Mouse (Mus musculus): ENCODE measurements at regions not wholly inside any gene's neighbourhood (a gene's known extent, or its start where the extent isn't known, plus 50 kb on each side); places are given as distances from the start of the nearest gene placed in this dataset.

- H3K4me1 ChIP-seq (ENCODE audit: control insufficient read depth, insufficient read depth, low read length), result no peaks in the 10 kb centered on the region
- DNase-seq (ENCODE audit: extremely low read depth, low read depth, low spot score), result no peak
- 95% methylated on average over 5 of the region's 5 CpGs for WGBS
Measured at GRCm38 (mm10) chr10:96752531-96752930, 135.7 kb downstream of the Btg1 start.

GRCm38 (mm10) chr10:96753521-96753920, 136.7 kb downstream of the Btg1 start:
- H3K27ac ChIP-seq (replicated peaks; ENCODE audit: insufficient read depth, low read depth, low read length), result no peak overlapping the region
- H3K4me1 ChIP-seq (ENCODE audit: control insufficient read depth, insufficient read depth, low read length), result no peaks in the 10 kb centered on the region
- H3K4me3 ChIP-seq (ENCODE audit: insufficient read depth, low read depth, low read length), result no peak overlapping the region
- H3K27me3 ChIP-seq (ENCODE audit: control insufficient read depth, insufficient read depth, low read length), result no peaks in the 10 kb centered on the region
- no peaks in the 10 kb centered on the region for H3K79me2 ChIP-seq (ENCODE audit: control insufficient read depth, insufficient read depth, low read length)
- DNase-seq (ENCODE audit: extremely low read depth, low read depth, low spot score), result no peak
- 76% methylated on average over 1 of the region's 1 CpGs for WGBS
- no peak overlapping the region for H3K9ac ChIP-seq (ENCODE audit: low read depth, low read length)
- TF ChIP-seq POLR2A (IDR thresholded peaks at IDR 0.05; ENCODE audit: extremely low read depth, insufficient read depth, low read length), result no peak
- no peak for TF ChIP-seq CTCF (IDR thresholded peaks at IDR 0.05; ENCODE audit: low read depth, low read length)
- H3K36me3 ChIP-seq (ENCODE audit: control insufficient read depth, insufficient read depth, low read length), result no peaks in the 10 kb centered on the region

More at GRCm38 (mm10) chr10:96752531-96752930, 135.7 kb downstream of the Btg1 start:
- H3K27me3 ChIP-seq (ENCODE audit: control insufficient read depth, insufficient read depth, low read length), result no peaks in the 10 kb centered on the region
- no peak overlapping the region for H3K4me3 ChIP-seq (ENCODE audit: insufficient read depth, low read depth, low read length)
- no peak overlapping the region for H3K9ac ChIP-seq (ENCODE audit: low read depth, low read length)
- no peaks in the 10 kb centered on the region for H3K36me3 ChIP-seq (ENCODE audit: control insufficient read depth, insufficient read depth, low read length)
- no peak overlapping the region for H3K27ac ChIP-seq (replicated peaks; ENCODE audit: insufficient read depth, low read depth, low read length)
- no peaks in the 10 kb centered on the region for H3K79me2 ChIP-seq (ENCODE audit: control insufficient read depth, insufficient read depth, low read length)
- TF ChIP-seq POLR2A (IDR thresholded peaks at IDR 0.05; ENCODE audit: extremely low read depth, insufficient read depth, low read length) (no peak), CTCF (IDR thresholded peaks at IDR 0.05; ENCODE audit: low read depth, low read length) (no peak)

GRCm38 (mm10) chr10:96755674-96756073, 138.9 kb downstream of the Btg1 start:
- no peaks in the 10 kb centered on the region for H3K4me1 ChIP-seq (ENCODE audit: control insufficient read depth, insufficient read depth, low read length)
- H3K36me3 ChIP-seq (ENCODE audit: control insufficient read depth, insufficient read depth, low read length), result no peaks in the 10 kb centered on the region
- TF ChIP-seq POLR2A (IDR thresholded peaks at IDR 0.05; ENCODE audit: extremely low read depth, insufficient read depth, low read length), result no peak
- TF ChIP-seq CTCF (IDR thresholded peaks at IDR 0.05; ENCODE audit: low read depth, low read length), result no peak
- no peak overlapping the region for H3K4me3 ChIP-seq (ENCODE audit: insufficient read depth, low read depth, low read length)
- no peak overlapping the region for H3K27ac ChIP-seq (replicated peaks; ENCODE audit: insufficient read depth, low read depth, low read length)
- WGBS, result 82% methylated on average over 8 of the region's 8 CpGs
- no peaks in the 10 kb centered on the region for H3K79me2 ChIP-seq (ENCODE audit: control insufficient read depth, insufficient read depth, low read length)
- no peak for DNase-seq (ENCODE audit: extremely low read depth, low read depth, low spot score)
- H3K27me3 ChIP-seq (ENCODE audit: control insufficient read depth, insufficient read depth, low read length), result no peaks in the 10 kb centered on the region
- no peak overlapping the region for H3K9ac ChIP-seq (ENCODE audit: low read depth, low read length)

GRCm38 (mm10) chr10:96756355-96757084, 139.7 kb downstream of the Btg1 start:
- no peaks in the 10 kb centered on the region for H3K27me3 ChIP-seq (ENCODE audit: control insufficient read depth, insufficient read depth, low read length)
- H3K36me3 ChIP-seq (ENCODE audit: control insufficient read depth, insufficient read depth, low read length), result no peaks in the 10 kb centered on the region
- H3K4me1 ChIP-seq (ENCODE audit: control insufficient read depth, insufficient read depth, low read length), result no peaks in the 10 kb centered on the region
- H3K9ac ChIP-seq (ENCODE audit: low read depth, low read length), result no peak overlapping the region
- DNase-seq (ENCODE audit: extremely low read depth, low read depth, low spot score), result no peak
- no peaks in the 10 kb centered on the region for H3K79me2 ChIP-seq (ENCODE audit: control insufficient read depth, insufficient read depth, low read length)
- H3K27ac ChIP-seq (replicated peaks; ENCODE audit: insufficient read depth, low read depth, low read length), result no peak overlapping the region
- WGBS, result 64% methylated on average over 5 of the region's 5 CpGs
- H3K4me3 ChIP-seq (ENCODE audit: insufficient read depth, low read depth, low read length), result no peak overlapping the region
- TF ChIP-seq CTCF (IDR thresholded peaks at IDR 0.05; ENCODE audit: low read depth, low read length) (no peak), POLR2A (IDR thresholded peaks at IDR 0.05; ENCODE audit: extremely low read depth, insufficient read depth, low read length) (no peak)

GRCm38 (mm10) chr10:96757311-96757710, 140.5 kb downstream of the Btg1 start:
- WGBS, result 71% methylated on average over 1 of the region's 1 CpGs

GRCm38 (mm10) chr10:96761601-96762000, 144.8 kb downstream of the Btg1 start:
- Histone ChIP-seq H3K79me2 (ENCODE audit: control insufficient read depth, insufficient read depth, low read length) (no peaks in the 10 kb centered on the region), H3K27me3 (ENCODE audit: control insufficient read depth, insufficient read depth, low read length) (no peaks in the 10 kb centered on the region), H3K36me3 (ENCODE audit: control insufficient read depth, insufficient read depth, low read length) (no peaks in the 10 kb centered on the region), H3K4me1 (ENCODE audit: control insufficient read depth, insufficient read depth, low read length) (no peaks in the 10 kb centered on the region), H3K4me3 (ENCODE audit: insufficient read depth, low read depth, low read length) (no peak overlapping the region), H3K27ac (replicated peaks; ENCODE audit: insufficient read depth, low read depth, low read length) (no peak overlapping the region), H3K9ac (ENCODE audit: low read depth, low read length) (no peak overlapping the region)
- 96% methylated on average over 8 of the region's 8 CpGs for WGBS
- no peak for TF ChIP-seq CTCF (IDR thresholded peaks at IDR 0.05; ENCODE audit: low read depth, low read length)
- no peak for TF ChIP-seq POLR2A (IDR thresholded peaks at IDR 0.05; ENCODE audit: extremely low read depth, insufficient read depth, low read length)
- no peak for DNase-seq (ENCODE audit: extremely low read depth, low read depth, low spot score)

More at GRCm38 (mm10) chr10:96757311-96757710, 140.5 kb downstream of the Btg1 start:
- H3K4me3 ChIP-seq (ENCODE audit: insufficient read depth, low read depth, low read length), result no peak overlapping the region
- H3K27me3 ChIP-seq (ENCODE audit: control insufficient read depth, insufficient read depth, low read length), result no peaks in the 10 kb centered on the region
- no peak for DNase-seq (ENCODE audit: extremely low read depth, low read depth, low spot score)
- H3K79me2 ChIP-seq (ENCODE audit: control insufficient read depth, insufficient read depth, low read length), result no peaks in the 10 kb centered on the region
- H3K36me3 ChIP-seq (ENCODE audit: control insufficient read depth, insufficient read depth, low read length), result no peaks in the 10 kb centered on the region
- H3K4me1 ChIP-seq (ENCODE audit: control insufficient read depth, insufficient read depth, low read length), result no peaks in the 10 kb centered on the region
- H3K9ac ChIP-seq (ENCODE audit: low read depth, low read length), result no peak overlapping the region
- H3K27ac ChIP-seq (replicated peaks; ENCODE audit: insufficient read depth, low read depth, low read length), result no peak overlapping the region
- no peak for TF ChIP-seq CTCF (IDR thresholded peaks at IDR 0.05; ENCODE audit: low read depth, low read length)

Data from liver, adult 2 months (tissue).